In genomic region chr7:110930118-110930854, GRCm38 (mm10) we compare ENCODE assay signal across 8 mouse cellular contexts. TPM values are rescaled to one million over a fixed set of nuclear protein-coding genes. Genes with fewer than 3 reads are reported as not detected.
DNase-seq lines count a peak whose midpoint lies in the region; ATAC-seq lines count a peak whose summit lies in the region.

No protein-coding gene starts in this region.

- H3K27ac ChIP-seq in midbrain, embryonic 10.5 days (replicated peaks), result no peak overlapping the region
- H3K27ac ChIP-seq in midbrain, embryonic 15.5 days, result no peak overlapping the region
- H3K27ac ChIP-seq in embryonic facial prominence, embryonic 10.5 days (replicated peaks), result no peak overlapping the region
- H3K27ac ChIP-seq in intestine, embryonic 16.5 days (ENCODE audit: low read length), result no peak overlapping the region

- WGBS in midbrain, embryonic 10.5 days, result 38% methylated on average over 3 of the region's 3 CpGs
- 32% methylated on average over 3 of the region's 3 CpGs for WGBS in midbrain, embryonic 15.5 days
- 36% methylated on average over 3 of the region's 3 CpGs for WGBS in embryonic facial prominence, embryonic 10.5 days
- WGBS in intestine, embryonic 16.5 days, result 27% methylated on average over 3 of the region's 3 CpGs

- H3K9ac ChIP-seq in midbrain, embryonic 15.5 days, result no peak overlapping the region
- no peak overlapping the region for H3K9ac ChIP-seq in intestine, embryonic 16.5 days (ENCODE audit: low read depth, low read length)

- DNase-seq in midbrain, embryonic 10.5 days (ENCODE audit: low spot score), result peak; percentile 27
- DNase-seq in Muller cell, postnatal 12 days (ENCODE audit: inconsistent ontology term), result peak; percentile 34
- DNase-seq in embryonic facial prominence, embryonic 10.5 days (ENCODE audit: low spot score), result peak; percentile 34
- peak; percentile 66 for DNase-seq in liver
- peak; percentile 59 for DNase-seq in retina, postnatal 1 day
- no peak for DNase-seq in right cerebral cortex, postnatal 25 days

- no peaks in the 10 kb centered on the region for H3K27me3 ChIP-seq in midbrain, embryonic 10.5 days (ENCODE audit: low read depth, poor library complexity, severe bottlenecking)
- no peaks in the 10 kb centered on the region for H3K27me3 ChIP-seq in midbrain, embryonic 15.5 days (replicated peaks)
- no peaks in the 10 kb centered on the region for H3K27me3 ChIP-seq in embryonic facial prominence, embryonic 10.5 days (replicated peaks; ENCODE audit: low read depth, poor library complexity, severe bottlenecking)
- H3K27me3 ChIP-seq in intestine, embryonic 16.5 days (replicated peaks; ENCODE audit: control insufficient read depth, insufficient read depth, low read length), result no peaks in the 10 kb centered on the region

- ATAC-seq in midbrain, embryonic 15.5 days (replicated peaks), result no peak
- ATAC-seq in intestine, embryonic 16.5 days, result peak; percentile 85

- H3K36me3 ChIP-seq in midbrain, embryonic 10.5 days, result no peaks in the 10 kb centered on the region
- no peaks in the 10 kb centered on the region for H3K36me3 ChIP-seq in midbrain, embryonic 15.5 days (replicated peaks)
- H3K36me3 ChIP-seq in embryonic facial prominence, embryonic 10.5 days (replicated peaks), result no peaks in the 10 kb centered on the region
- H3K36me3 ChIP-seq in intestine, embryonic 16.5 days (ENCODE audit: control insufficient read depth, insufficient read depth, low read length), result no peaks in the 10 kb centered on the region

- H3K9me3 ChIP-seq in midbrain, embryonic 10.5 days (replicated peaks), result no peaks in the 10 kb centered on the region
- no peaks in the 10 kb centered on the region for H3K9me3 ChIP-seq in midbrain, embryonic 15.5 days
- no peaks in the 10 kb centered on the region for H3K9me3 ChIP-seq in embryonic facial prominence, embryonic 10.5 days
- H3K9me3 ChIP-seq in intestine, embryonic 16.5 days (ENCODE audit: control insufficient read depth, low read length), result no peaks in the 10 kb centered on the region

- H3K4me2 ChIP-seq in midbrain, embryonic 15.5 days, result no peak overlapping the region
- no peak overlapping the region for H3K4me2 ChIP-seq in intestine, embryonic 16.5 days (ENCODE audit: low read depth, low read length)

- H3K4me3 ChIP-seq in midbrain, embryonic 10.5 days, result no peak overlapping the region
- no peak overlapping the region for H3K4me3 ChIP-seq in midbrain, embryonic 15.5 days
- no peak overlapping the region for H3K4me3 ChIP-seq in embryonic facial prominence, embryonic 10.5 days
- no peak overlapping the region for H3K4me3 ChIP-seq in intestine, embryonic 16.5 days (ENCODE audit: low read length)

- H3K4me1 ChIP-seq in midbrain, embryonic 10.5 days, result no peaks in the 10 kb centered on the region
- H3K4me1 ChIP-seq in midbrain, embryonic 15.5 days, result no peaks in the 10 kb centered on the region
- no peaks in the 10 kb centered on the region for H3K4me1 ChIP-seq in embryonic facial prominence, embryonic 10.5 days
- H3K4me1 ChIP-seq in intestine, embryonic 16.5 days (ENCODE audit: control insufficient read depth, insufficient read depth, low read length), result no peaks in the 10 kb centered on the region

RNA-seq across cellular contexts. Expression of gene Mrvi1, which starts 52.0 kb away (rescaled TPM):
- polyA plus RNA-seq in midbrain, embryonic 10.5 days (2016; fragmentation: Nextera tagmentation; extraction: Ambion mirVana), result 1.0 and 1.6 TPM in 2 replicates
- polyA plus RNA-seq in midbrain, embryonic 15.5 days (2015; fragmentation: Nextera tagmentation; extraction: Ambion mirVana), result 0.59 and 0.60 TPM in 2 replicates
- 0.87 and 1.5 TPM in 2 replicates for polyA plus RNA-seq in embryonic facial prominence, embryonic 10.5 days (2016; fragmentation: Nextera tagmentation; extraction: Ambion mirVana)
- 12.0 and 13.0 TPM in 2 replicates for polyA plus RNA-seq in intestine, embryonic 16.5 days (2015; fragmentation: Nextera tagmentation; extraction: Ambion mirVana)
